Mouse (Mus musculus): ENCODE results near the gene Zfp790.

Zfp790 gene

GRCm38 (mm10) chr7:29815910-29816429 lies at the start of gene Zfp790:
Zfp790 (plus strand) TSS chr7:29816114.
- DNase-seq (ENCODE audit: low spot score) = peak; percentile 76

DNA sequence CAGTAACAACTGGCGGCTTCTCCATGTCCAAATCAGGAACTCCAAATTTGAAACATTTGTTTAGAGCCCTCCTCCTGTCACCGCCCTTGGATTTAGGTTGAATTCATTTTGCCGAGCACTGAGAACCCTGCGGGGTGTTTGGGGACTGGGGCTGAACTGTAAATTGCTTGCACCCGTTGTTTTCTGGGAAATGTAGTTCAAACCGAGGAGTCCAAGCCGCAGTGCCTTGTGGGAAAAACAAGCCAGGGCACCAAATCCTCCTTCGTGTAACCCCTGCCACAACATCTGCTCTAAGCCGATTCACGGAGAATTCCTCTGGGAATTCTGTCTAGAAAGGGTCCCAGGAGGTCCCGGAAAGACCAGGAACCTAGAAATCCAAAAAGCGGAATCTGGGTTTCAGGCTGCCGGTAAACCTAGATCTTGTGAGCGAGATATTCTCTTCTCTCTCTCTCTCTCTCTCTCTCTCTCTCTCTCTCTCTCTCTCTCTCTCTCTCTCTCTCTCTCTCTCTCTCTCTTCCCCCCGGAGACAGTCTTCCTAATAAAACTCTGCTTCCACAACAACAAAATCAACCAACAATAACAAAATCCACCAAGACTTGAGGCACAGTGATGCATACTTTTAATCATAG lies 48.7 kb upstream of the Zfp790 start:
- DNase-seq (ENCODE audit: low spot score) = peak; percentile 62

GRCm38 (mm10) chr7:29768090-29768900 lies 47.6 kb upstream of the Zfp790 start, which contains the start of gene Zfp84:
Zfp84 (plus strand) TSS chr7:29768552.
- DNase-seq (ENCODE audit: low spot score) = peak; percentile 76

GRCm38 (mm10) chr7:29768980-29769379 lies 46.9 kb upstream of the Zfp790 start:
- DNase-seq (ENCODE audit: low spot score) = no peak

DNA sequence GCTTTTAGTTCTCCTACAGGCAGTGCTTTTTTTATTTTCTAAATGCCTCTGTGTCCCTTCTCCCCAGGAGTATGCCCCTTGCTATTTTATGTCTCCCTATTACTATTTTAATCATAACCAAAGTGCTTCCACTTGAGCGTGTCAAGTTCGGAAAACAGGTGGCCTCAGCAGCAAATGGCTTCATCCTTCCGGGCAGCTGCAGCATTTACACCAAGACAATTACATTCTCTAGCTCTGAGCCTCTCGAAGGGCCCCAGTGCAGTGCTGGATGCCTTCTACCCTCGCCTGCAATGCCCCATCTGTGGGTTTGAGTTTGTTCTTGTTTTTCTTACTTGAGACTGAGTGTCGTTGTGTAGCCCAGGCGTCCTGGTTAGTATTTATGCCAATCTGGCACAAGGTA lies 42.4 kb upstream of the Zfp790 start:
- DNase-seq (ENCODE audit: low spot score) = no peak

DNA sequence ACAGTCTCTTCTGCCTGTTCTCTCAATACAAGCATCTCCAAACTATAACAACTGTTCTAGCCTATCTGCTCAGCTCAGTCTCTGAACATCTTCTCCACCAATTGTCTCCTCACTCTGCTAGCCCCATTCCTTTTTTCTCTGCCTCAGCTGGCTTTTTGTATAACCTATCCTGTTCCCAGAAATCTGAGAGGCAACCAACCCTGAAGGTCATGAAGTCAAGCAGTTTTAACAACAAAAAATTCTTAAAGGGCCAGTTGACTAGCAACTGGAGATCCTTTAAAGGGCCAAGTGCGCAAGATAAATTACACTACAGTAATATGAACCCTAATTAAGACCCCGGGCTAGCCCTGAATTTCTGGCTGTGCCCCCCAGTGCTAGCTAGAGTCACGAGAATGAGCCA lies 41.5 kb upstream of the Zfp790 start:
- DNase-seq (ENCODE audit: low spot score) = no peak

GRCm38 (mm10) chr7:29776568-29776967 lies 39.3 kb upstream of the Zfp790 start:
- DNase-seq (ENCODE audit: low spot score) = no peak

DNA sequence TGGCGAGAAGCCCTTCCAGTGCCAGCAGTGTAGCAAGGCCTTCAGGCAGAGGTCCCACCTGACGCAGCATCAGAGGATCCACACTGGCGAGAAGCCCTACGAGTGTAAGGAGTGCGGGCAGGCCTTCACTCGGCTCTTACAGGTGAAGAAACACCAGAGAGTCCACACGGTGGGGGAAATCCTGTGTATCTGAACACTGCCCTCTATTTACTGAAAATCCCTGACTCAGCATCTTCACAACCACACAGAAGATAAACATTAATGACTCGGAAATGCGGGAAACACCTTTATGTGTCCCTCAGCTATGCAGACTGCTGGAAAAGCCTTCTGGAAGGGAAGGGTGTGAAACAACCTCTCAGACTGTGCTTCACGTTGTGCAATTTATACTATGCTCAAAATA lies 38.5 kb upstream of the Zfp790 start:
- DNase-seq (ENCODE audit: low spot score) = no peak

DNA sequence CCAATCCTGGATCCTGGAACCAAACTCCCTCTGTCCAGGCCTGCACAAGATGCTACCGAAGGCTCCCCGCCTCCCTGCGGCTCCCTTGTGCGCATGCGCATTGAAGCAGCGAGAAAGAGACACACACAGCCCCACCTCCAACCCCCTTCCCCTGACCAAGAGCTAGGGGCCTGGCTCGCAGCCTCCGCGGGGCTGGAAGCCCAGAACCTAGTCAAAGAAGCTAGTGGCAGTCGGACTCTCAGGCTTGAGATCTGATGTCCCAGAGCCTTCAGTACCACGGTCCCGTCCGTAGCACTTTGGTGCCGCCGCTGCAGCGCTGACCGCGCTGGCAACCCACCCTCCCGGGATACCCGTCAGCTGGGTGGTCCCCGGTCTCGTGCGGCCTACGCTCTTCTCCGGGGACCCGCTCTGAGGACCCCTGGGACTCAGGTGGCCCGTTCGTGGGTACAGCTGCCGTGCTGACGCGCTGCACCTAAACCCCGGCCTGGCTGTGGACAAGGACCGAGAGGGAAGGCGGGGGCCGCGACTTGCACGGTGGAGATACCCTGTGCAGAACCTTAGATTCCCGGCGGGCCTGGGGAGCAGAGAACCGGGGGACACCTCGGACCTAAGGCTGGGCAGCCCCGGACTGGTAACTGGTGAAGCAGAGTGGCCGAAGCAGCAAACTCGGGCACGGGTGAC lies 31.9 kb upstream of the Zfp790 start, which contains the start of gene Zfp30:
Zfp30 (plus strand) TSS at position 128 of the 681 bp plus-strand sequence.
- DNase-seq (ENCODE audit: low spot score) = peak; percentile 69

DNA sequence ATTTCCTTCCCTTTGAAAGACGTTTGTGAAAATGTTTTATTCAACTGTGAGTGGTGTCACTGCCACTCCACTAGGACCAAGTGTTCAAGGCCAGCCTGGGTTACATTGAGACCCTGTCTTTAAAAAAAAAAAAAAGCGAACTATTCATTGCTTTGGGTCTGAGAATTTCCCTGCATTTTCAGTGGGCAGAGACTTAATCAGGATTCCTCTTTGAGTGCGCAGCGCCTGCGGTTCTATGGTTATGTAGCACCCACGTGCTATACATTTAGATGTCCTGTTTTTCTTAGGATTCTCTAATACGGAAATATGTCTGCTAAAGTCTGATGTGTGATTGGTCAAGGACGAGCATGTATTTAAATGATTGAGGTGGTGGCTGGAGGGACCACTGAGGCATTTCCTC lies 30.9 kb upstream of the Zfp790 start:
- DNase-seq (ENCODE audit: low spot score) = no peak

GRCm38 (mm10) chr7:29785888-29786287 lies 30.0 kb upstream of the Zfp790 start:
- no peak for DNase-seq (ENCODE audit: low spot score)

DNA sequence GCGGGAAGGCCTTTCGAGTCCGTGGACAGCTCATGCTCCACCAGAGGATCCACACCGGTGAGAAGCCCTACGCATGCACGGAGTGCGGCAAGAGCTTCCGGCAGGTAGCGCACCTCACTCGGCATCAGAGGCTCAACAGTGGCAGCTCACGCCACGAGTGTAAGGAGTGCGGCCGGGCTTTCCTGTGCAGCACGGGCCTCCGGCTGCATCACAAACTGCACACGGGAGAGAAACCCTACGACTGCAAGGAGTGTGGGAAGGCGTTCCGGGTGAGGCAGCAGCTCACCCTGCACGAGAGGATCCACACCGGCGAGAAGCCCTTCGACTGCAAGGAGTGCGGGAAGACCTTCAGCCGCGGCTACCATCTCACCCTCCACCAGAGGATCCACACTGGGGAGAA lies 23.0 kb upstream of the Zfp790 start:
- DNase-seq (ENCODE audit: low spot score) = no peak

GRCm38 (mm10) chr7:29807046-29807445 lies 8.9 kb upstream of the Zfp790 start:
- no peak for DNase-seq (ENCODE audit: low spot score)

- no peak for DNase-seq (ENCODE audit: low spot score)
Observed at GRCm38 (mm10) chr7:29812244-29812643, 3.7 kb upstream of the Zfp790 start.

DNA sequence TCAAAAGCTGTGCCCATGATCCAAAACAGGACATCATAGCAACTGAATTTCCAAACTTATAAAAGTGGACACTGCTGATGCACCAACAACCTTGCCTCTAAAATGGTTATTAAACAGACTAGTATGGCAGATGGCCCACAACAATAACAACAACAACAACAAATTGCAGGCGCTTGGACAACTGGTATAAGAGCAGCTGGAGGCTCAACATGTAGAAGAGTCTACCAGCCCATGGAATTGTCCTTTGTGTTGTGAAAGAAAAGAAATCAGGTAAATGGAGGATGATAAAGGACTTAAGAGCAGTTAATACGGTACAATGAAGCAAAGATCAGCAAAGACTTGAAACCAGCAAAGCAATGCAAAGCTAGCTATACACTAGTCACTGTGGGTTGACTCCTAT lies 1.5 kb upstream of the Zfp790 start:
- DNase-seq (ENCODE audit: low spot score) = no peak

DNA sequence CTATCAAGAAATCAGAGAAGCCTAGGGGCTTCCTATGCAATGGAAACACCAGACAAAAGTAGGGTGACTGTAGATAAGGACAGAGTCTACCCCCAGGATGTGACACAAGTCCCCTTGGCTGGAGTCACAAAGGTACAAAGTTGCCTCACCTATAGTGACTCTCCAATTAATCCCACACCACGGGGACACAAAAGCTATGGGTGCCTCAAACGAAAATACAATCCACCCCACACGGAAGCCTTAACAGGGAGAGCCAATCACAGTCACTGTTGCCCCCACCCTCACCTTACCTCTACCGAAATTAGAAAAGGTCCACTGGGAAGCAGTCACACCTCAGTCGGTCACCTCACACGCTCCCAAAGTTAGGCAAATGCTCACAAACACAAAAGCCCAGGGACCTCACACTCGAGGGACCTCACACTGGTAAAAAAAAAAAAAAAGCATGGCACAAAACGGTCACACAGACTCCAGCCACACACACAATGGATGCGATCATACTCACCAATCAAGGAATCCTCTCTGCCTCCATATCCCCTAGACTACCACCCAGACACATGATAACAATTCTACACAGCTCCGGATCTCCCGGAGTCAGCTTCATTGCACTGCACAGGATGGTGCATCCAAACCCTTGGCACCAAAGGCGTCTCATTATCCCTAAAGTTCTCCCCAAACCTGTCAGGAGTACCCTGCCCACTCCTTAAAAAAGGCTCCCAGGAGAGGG lies 691 bp upstream of the Zfp790 start:
- no peak for DNase-seq (ENCODE audit: low spot score)

GRCm38 (mm10) chr7:29818619-29819254 lies 2.8 kb downstream of the Zfp790 start:
- DNase-seq (ENCODE audit: low spot score) = peak; percentile 54

DNA sequence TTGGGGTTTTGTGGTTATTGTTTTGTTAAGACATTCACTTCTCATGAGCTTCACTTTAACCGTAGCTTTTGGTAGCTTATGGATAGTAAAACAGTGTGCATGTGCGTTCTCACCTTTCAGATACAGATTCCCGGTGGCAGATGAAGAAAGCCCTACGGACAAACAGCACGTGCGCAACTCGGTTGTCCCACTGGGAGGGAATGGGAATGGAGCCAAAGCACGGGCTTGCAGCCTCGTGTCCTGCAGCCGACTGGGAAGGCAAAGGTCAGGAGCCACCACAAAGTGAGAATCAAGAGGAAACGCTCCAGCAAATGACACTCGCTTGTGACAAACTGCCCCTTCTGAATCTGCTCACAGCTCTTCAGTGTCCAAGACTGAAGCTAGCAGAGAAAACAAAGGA lies 12.1 kb downstream of the Zfp790 start:
- DNase-seq (ENCODE audit: low spot score) = no peak

DNA sequence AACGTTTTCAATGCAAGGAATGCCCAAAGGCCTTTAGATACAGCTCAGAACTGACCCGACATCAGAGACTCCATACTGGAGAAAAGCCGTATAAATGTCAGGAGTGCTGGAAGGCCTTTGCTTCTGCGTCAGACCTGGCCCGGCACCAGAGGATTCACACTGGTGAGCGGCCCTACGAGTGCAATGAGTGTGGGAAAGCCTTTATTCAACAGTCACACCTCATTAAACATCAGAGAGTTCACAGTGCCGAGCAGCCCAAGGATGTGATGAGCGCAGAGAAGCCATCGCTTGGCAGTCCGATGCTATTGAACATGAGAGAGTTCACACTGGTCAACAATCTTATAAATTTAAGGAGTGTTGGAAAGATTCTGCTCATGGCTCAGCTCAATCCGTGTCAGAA lies 13.9 kb downstream of the Zfp790 start:
- no peak for DNase-seq (ENCODE audit: low spot score)

DNA sequence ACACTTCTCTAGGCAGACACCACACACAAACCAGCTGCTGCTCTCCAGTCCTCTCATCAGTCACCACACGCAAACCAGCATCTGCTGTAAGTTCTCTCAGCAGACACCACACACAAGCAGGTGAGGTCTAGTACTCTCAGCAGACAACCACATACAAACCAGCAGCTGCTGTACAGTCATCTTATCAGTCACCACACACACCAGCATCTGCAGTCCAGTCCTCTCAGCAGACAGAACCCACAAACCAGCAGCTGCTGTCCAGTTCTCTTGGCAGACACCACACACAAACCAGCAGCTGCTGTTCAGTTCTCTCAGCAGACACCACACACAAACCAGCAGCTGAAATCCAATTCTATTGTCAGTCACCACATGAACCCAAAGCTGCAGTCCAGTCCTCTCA lies 20.9 kb downstream of the Zfp790 start:
- DNase-seq (ENCODE audit: low spot score) = no peak

GRCm38 (mm10) chr7:29839256-29839655 lies 23.3 kb downstream of the Zfp790 start:
- DNase-seq (ENCODE audit: low spot score) = no peak

- DNase-seq (ENCODE audit: low spot score) = no peak
Observed at GRCm38 (mm10) chr7:29842105-29842504, 26.2 kb downstream of the Zfp790 start.
